Mouse (Mus musculus): ENCODE measurements around the gene Xrcc3.

Xrcc3 gene

GRCm38 (mm10) chr12:111754710-111755109 is 59.0 kb downstream of the Xrcc3 start:
- no peak for ATAC-seq (ENCODE audit: insufficient number of reproducible peaks, low FRiP score, low TSS enrichment)

GRCm38 (mm10) chr12:111753347-111753746 is 60.3 kb downstream of the Xrcc3 start:
- ATAC-seq (ENCODE audit: insufficient number of reproducible peaks, low FRiP score, low TSS enrichment): no peak
